Mouse (Mus musculus) C2C12 (cell line): ENCODE data around the gene Rabgap1l.

Experiments
- CEBPB ChIP-seq: IDR thresholded peaks from one replicate; pipeline ENCODE4 v1.6.1; 2011; ENCODE audit warnings: low read depth, mild to moderate bottlenecking, control low read depth, moderate library complexity
- CTCF ChIP-seq: IDR thresholded peaks from one replicate; pipeline ENCODE4 v1.5.1; 2011; ENCODE audit not compliant: control insufficient read depth, insufficient read depth, insufficient read length
- FOSL1 ChIP-seq: IDR thresholded peaks from one replicate; pipeline ENCODE4 v1.8.0; 2011; ENCODE audit warnings: mild to moderate bottlenecking, low read length; ENCODE audit not compliant: poor library complexity, insufficient read depth, severe bottlenecking
- MAX ChIP-seq: IDR thresholded peaks from one replicate; pipeline ENCODE4 v1.6.1; 2011; ENCODE audit warnings: mild to moderate bottlenecking, control low read depth
- MYOD1 ChIP-seq: IDR thresholded peaks from one replicate; pipeline ENCODE4 v1.6.1; 2011; ENCODE audit warnings: low read depth; ENCODE audit not compliant: control insufficient read depth, insufficient read length
- MYOG ChIP-seq: IDR thresholded peaks from one replicate; pipeline ENCODE4 v1.6.1; 2011; ENCODE audit not compliant: control insufficient read depth, insufficient read length; ENCODE audit errors: extremely low read depth
- USF1 ChIP-seq: IDR thresholded peaks from one replicate; pipeline ENCODE4 v1.6.1; 2011; ENCODE audit warnings: low read depth, mild to moderate bottlenecking, control low read depth, moderate library complexity

DNA sequence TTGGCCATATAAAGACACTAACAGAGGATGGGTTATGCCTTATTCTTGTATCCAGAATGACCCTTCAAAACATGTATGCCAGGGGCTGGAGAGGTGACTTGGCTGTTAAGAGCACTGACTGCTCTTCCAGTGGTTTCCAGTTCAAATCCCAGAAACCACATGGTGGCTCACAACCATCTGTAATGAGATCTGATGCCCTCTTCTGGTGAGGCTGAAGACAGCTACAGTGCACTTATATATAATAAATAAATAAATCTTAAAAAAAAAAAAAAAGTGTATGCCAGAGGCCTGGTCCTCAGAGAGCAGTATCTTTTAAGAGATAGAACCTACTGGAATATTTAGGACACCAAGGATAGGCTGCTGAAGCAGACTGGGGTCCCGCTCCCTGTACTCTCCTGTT is 414.6 kb downstream of the Rabgap1l start:
- TF ChIP-seq MAX (no peak), CTCF (no peak), FOSL1 (no peak), MYOD1 (no peak), USF1 (no peak), MYOG (no peak), CEBPB (no peak)
